15 mouse cellular contexts compared by ENCODE assay signal in the genomic region with DNA sequence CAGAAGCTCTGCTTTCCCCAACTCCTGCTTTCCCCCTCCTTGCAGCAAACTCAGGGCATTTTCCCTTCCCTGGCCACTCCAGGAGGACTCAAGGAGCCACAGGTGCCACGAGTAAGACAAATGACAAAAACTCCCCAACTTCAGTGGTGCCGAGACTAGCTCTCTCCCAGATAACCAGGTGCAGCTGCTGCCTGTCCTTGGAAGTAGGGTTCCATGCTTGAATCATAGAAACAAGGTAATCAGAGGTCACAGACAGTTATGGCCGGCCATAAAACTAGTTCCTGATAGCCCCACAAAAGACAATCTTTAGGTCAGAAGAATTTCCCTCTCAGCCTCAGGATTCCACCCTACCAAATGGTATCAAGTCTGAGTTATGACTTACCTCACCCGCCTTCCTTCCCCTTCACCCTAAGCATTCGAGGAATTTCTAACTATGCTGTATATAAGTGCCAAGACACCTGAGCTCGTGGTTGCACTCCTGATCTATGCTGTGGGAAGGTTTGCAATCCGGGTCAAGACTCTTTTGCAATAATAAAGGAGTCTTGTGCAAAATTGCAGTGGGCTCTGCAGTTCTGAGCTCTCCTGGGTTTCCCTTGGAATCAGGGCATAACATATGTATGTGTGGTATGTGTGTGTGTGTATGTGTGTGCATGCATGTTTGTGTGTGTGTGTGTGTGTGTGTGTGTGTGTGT.
"Had no signal": no experiment of that assay in that cellular context is flagged by ENCODE, and none has a peak within 500 bp of the region (broad histone marks: within the 10 kb centered on the region; RNA-seq: fewer than 3 reads in every experiment).

No protein-coding gene starts in this region.

- H3K9ac ChIP-seq: liver, embryonic 15.5 days; neural tube, embryonic 15.5 days had no signal

- H3K4me2 ChIP-seq: liver, embryonic 11.5 days; liver, embryonic 15.5 days; neural tube, embryonic 15.5 days had no signal

- DNase-seq: kidney, adult 8-10 months; kidney, postnatal 25 days; lung, postnatal 36 days; midbrain, embryonic 14.5 days; right cerebral cortex, adult 18-20 months; right cerebral cortex, postnatal 25 days; thymus, postnatal 4 days had no signal

- H3K9me3 ChIP-seq: limb, embryonic 10.5 days; liver, embryonic 15.5 days; midbrain, embryonic 10.5 days; neural tube, embryonic 15.5 days had no signal

- H3K36me3 ChIP-seq: limb, embryonic 10.5 days; liver, embryonic 15.5 days; midbrain, embryonic 10.5 days; neural tube, embryonic 15.5 days had no signal

- H3K4me1 ChIP-seq: liver, embryonic 15.5 days; neural tube, embryonic 15.5 days had no signal

- H3K27me3 ChIP-seq: liver, embryonic 15.5 days; neural tube, embryonic 15.5 days had no signal

- H3K27ac ChIP-seq: left cerebral cortex, adult 2 months; limb, embryonic 10.5 days; liver, embryonic 15.5 days; midbrain, embryonic 10.5 days; neural tube, embryonic 15.5 days had no signal

- ATAC-seq: inflammation-experienced regulatory T-cells, adult 6 months had no signal

- H3K4me3 ChIP-seq: left cerebral cortex, adult 2 months; limb, embryonic 10.5 days; liver, embryonic 15.5 days; midbrain, embryonic 10.5 days; myocyte; neural tube, embryonic 15.5 days had no signal
